Mouse (Mus musculus) urinary bladder, adult 18-20 months (tissue): ENCODE results near the gene Ccdc155.
"Not testable (repeated sequence)": the region's sequence is repeated elsewhere in the genome, so short reads cannot be mapped to it uniquely, and the experiment has no call there.

Source experiments
- DNase-seq, 2 experiments: peaks; one replicate each; pipeline ENCODE4 v3.0.0; 2022; ENCODE audit warnings: low spot score in 2 of 2, mixed read lengths in 2 of 2

Gene Ccdc155

DNA sequence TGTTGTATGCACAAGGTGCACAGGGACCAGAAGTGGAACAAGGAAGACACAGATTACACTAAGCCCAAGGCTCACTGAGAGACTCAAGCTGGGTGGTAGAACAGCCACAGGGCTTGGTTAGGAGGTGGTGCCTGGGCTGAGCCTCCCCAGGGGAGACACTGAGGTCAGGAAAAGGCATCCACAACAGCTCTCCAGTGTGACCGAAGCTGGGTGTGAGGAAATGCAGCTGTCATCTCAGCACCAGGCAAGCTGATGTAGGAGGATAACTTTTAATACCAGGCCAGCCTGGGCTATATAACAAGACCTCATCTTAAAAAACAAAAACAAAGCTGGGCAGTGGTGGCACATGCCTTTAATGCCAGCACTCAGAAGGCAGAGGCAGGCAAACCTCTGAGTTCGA lies 13.5 kb downstream of the Ccdc155 start:
- DNase-seq: no peak

DNA sequence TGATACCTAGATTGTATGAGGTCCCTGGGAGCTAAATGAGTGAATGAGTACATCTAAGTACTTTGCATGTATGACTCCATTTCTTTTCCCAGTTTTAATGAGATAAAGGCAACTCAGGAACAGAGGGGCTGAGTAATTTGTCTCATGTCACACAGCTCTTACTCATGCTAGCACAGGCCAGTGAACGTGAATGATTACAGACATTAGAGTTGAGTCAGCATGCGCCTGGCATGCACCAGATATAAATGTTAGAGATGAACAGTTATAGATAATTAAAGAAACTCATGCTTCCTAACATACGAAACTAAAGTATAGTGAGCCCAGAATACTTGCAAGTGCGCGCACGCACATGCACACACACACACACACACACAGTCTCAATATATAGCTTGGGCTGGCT lies 14.5 kb downstream of the Ccdc155 start:
- no peak for DNase-seq

DNA sequence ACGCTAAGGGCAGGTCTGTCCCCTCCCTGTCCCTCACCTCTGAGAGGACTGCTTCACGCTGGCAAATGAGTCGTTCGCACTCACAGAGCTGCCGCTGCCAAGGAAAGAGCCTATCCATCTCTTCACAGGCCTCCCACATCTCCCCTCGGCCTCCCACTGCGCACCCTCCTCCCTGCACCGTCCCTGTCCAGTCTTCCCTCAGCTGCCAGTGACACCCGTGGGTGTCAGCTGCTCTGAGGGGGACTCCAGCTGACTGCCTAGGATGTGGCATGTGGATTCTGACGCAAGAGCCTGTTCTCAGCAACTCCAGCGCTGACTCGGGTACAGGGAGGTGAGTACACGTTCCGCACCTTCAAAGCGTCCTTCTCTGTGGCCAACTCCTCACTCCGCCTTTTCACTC lies 15.1 kb downstream of the Ccdc155 start:
- DNase-seq: no peak

DNA sequence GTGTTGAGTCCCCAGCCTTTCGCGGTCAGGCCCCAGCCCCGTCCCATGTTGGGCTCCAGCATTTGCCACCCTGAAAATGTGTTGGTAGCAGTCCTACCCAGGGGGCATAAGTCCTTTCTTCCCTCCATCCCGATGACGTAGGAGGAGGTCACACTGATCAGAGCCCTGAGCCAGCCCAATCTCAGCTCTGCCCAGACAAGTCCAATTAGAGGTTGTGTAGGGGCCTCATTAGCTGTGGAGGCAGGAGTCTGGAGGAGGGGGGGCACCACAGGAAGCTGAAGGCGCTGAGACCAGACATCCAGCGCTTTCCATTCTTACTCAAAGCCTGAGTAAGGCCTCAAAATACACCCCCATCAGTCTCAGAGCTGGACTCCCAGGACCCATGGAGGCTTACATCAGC lies 18.8 kb downstream of the Ccdc155 start:
- no peak for DNase-seq

DNA sequence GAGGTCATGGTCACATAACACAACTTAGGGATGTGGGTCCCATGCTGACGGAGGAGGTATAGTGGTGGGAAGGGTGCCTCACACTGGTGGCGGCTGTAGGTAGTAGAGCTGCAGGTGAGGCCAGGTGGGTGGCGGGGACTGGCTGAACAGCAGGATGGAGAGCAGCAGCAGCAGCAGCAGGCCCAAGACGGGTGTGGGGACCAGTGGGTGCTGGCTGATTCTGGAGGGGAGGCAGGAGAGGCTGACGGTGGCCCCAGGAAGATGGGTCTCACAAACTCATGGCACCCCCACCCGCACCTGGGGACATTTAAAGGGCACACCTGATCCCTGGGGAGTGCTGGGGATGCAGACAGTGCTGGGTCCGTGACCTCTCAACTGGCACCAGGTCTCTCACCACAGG lies 21.0 kb downstream of the Ccdc155 start:
- DNase-seq: no peak

DNA sequence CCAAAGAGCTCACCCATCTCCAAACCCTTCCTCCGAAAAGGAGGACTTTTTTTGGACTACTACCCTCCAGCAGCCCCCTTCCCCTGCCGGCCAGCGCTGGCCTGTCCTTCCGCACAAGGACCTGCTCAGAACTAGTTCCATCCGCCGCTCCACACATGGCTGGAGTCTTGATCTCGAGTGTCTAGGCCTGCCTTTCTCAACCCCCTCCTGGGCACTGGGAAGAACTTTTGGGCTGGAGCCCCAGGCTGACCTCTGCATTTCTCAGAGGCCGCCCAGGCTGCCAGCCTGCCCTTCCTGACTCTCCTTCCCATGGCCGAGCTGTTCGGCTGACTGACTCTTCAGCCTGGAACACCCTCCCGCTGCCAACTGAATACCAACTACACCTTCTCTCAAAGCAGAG lies 22.1 kb downstream of the Ccdc155 start:
- DNase-seq: no peak

DNA sequence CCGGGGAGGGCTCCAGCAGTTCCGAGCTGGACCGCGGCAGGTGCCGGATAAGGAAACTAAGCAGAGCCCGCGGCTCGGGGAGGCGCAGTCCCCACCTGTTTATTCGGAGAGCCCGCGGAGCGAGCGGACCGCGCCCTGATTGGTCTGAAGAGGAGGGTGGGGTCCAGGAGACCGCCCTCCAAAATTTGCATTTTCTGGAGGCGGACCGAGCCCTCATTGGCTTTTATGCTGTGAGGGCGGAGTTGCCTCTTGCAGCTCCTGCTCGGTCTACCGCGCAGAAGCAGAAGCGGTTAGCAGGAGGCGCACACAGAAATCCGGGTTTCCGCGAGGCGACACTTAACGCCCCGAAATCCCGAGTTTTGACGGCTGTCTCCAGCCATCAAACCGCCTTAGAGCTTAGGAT lies 22.5 kb downstream of the Ccdc155 start:
- peak; percentile 76 to 88 for DNase-seq

DNA sequence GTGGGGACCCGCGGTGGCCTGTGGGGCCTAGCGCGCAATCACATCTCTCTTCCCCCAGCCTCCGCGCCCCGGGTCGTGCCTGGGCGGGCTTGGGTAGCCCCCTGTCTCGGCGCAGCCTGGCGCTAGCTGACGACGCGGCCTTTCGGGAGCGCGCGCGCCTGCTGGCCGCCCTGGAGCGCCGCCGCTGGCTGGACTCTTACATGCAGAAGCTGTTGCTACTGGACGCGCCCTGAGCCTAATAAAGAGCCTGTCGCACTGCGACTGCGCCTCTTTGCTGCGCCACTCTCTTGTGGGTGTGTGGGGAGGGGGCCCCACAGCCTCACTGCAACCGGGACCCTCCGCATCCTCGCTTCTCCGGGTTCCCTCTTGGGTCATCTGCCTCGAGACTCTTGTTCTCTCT lies 23.2 kb downstream of the Ccdc155 start:
- DNase-seq: no peak

DNA sequence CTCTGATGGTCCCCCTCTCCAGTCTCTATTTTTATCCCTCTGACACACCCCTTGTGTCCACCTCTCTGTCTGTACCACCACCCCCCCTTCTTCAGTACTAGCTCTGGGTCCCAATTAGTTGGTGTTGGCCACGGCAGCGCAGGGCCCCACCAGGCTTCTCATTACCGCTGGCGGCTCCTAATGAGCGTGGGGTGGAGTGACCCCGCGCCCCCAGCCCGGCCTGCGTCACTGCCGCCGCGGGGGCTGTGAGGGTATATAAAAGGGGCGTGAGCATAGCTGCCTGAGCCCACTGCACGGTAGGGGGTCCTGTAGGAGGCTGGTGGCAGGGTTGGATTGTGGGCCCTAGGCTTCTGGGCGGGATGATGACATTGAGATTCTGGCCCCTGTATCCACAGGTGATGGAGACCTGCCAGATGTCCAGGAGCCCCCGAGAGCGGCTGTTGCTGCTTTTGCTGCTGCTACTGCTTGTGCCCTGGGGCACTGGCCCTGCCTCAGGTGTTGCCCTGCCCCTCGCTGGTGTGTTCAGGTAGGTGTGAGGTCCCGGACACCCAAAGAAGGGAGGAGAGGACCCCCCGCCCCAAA lies 23.7 kb downstream of the Ccdc155 start, which contains the start of gene Pth2:
Pth2 (plus strand) TSS at position 100 of the 582 bp plus-strand sequence.
- DNase-seq: no peak

DNA sequence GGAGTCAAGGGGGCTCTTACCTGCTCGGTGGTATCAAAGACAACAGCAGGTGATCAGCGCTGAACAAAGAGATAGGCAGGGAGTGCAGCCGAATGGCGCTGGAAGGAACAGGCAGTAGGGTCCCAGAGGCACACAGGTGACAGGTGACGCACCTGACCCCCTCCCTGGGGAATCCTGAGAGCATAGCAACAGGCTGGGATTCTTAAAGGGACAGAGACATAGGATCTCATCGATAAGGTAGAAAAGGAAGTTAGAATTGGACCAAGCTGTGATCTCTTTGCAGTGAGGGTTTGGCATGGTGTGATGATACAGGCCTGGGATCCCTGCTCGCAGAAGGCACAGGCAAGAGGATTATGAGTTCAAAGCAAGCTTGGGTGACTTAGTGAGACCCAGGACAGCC lies 25.2 kb downstream of the Ccdc155 start, which contains the start of gene Gfy:
Gfy (minus strand) TSS at position 101 of the 400 bp plus-strand sequence.
- no peak for DNase-seq

DNA sequence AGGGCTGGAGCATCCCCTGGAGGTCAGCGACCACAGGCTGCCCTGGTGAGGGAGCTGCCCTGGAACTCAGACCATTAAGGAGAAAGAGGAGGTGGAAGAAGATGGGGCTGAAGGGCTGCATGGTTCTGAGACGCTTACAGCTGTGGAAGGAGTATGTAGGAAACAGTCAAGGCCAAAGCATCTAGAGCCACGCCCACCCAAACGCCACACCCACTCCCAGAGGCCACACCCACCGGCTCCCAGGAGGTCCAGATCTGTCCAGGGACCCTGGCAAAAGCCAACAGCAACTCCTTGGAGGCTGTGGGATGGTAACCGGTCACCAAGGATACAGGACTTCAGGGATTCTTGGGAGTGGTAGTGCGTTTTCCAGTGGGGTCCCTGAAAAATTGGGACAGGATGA lies 26.1 kb downstream of the Ccdc155 start:
- no peak for DNase-seq

DNA sequence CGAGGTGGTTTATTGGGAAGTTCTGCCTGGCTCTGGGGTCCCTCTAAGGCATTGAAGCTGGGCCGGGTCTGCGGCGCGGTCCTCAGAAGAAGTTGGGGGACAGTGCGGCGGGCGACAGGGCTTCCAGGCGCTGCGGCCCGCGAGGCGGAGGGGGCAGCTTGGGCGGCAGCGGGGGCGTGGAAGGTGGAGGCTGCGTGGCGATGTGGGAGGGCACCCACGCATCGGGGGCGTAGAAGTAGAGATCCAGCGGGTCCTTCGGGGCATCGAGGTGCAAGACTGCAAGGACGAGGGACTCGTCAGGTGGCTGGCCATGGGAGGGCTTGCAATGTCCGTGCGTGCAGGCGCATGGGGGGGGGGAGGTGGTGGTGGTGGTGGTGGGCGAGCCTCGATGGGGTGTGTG lies 28.3 kb downstream of the Ccdc155 start:
- no peak for DNase-seq

DNA sequence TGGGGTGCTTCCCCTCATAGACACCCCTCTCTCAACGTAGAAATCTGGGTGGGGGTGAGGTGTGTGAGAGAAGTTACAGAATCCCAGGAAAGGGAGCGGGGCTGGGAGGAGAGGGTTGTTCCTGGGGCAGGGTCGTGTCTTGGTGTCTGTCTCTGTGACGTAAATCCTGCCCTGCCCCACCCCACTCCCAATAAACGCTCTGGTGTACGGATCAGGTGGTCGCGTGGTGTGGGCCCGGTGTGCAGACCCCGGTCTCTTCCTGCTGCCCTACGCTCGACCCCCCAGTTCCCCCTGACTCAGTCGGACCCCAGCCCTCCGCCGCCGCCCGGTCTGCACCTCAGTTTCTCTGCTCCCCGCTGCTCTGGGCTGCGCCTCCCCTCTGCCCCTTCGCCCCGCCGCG lies 28.8 kb downstream of the Ccdc155 start:
- DNase-seq: no peak

DNA sequence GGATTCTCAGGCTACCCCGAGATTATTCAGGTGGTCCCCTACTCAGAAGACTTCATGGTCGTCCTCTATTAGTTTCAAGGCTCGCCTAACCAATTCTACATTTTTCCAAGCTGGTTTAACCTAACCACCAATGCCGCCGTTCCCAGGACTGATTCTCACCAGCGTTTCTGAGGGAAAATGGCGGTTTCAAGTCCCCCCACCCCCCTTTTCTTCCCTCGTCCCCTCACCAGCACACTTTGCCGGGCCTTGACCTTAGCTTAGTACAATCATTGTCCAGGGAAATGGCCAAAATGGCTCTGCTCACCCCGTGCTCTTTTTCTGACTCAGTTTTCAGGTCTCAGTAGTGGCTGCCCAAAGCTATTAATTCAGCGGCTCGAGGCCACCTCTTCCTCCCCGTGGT lies 29.3 kb downstream of the Ccdc155 start:
- DNase-seq: no peak

DNA sequence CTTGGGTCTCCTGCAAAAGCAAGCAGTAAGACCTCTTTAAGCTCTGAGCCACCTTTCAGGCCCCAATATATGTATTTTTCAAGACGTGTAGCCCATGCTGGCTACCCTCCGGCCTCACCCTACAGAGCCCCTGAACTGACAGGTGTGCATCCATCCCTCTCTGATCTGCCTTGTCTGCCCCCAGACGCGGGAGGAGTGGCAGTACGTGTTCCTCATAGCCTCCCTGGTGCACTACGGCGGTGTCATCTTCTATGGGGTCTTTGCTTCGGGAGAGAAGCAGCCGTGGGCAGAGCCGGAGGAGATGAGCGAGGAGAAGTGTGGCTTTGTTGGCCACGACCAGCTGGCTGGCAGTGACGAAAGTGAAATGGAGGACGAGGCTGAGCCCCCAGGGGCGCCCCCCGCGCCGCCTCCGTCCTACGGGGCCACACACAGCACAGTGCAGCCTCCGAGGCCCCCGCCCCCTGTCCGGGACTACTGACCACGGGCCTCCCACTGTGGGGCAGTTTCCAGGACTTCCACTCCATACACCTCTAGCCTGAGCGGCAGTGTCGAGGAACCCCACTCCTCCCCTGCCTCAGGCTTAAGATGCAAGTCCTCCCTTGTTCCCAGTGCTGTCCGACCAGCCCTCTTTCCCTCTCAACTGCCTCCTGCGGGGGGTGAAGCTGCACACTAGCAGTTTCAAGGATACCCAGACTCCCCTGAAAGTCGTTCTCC lies 30.0 kb downstream of the Ccdc155 start:
- no peak for DNase-seq

DNA sequence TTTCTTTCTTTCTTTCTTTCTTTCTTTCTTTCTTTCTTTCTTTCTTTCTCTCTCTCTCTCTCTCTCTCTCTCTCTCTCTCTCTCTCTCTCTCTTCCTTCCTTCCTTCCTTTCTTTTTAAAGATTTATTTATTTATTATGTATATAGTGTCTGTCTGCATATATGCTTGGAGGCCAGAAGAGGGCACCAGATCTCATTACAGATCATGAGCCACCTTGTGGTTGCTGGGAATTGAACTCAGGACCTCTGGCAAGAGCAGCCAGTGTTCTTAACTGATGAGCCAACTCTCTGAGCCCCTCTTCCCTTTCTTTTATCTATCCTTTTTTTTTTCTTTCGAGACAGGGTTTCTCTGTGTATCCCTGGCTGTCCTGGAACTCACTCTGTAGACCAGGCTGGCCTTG lies 30.9 kb downstream of the Ccdc155 start:
- DNase-seq: not testable (repeated sequence)

DNA sequence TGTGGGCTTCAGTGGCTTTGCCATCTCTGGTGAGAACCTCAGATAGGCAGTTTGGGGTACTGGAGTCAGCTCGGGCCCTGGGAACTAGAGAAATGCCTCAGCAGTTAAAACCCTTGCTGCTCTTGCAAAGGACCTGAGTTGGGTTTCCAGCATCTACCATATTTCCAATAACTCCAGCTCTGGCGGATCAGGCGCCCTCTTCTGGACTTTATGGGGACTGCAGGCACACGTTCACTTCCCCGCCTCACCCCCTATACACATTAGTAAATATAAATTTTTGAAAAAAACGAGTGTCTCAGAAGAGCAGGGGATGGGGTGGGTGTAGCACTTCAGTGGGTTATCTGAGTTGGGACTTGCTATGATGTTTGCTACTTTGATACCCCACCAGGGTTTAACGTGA lies 31.7 kb downstream of the Ccdc155 start:
- no peak for DNase-seq

DNA sequence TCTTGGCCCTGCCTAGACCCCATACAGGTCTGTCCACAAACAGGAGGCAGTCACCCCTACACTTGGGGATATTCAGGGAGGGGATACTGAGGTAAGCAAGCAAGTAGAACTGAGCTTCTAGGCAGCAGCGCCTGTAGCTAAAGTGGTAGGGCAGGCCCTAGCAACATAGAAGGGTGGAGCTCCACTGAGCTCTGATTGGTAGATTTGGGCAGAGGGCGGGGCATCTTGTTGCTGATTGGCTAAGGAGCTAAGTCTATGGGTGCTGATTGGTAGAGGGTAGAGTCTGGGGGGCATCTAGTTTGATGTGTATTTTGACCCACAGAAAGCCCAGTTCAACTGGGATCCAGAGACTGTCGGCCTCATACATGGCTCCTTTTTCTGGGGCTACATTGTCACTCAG lies 35.2 kb downstream of the Ccdc155 start:
- DNase-seq: no peak

DNA sequence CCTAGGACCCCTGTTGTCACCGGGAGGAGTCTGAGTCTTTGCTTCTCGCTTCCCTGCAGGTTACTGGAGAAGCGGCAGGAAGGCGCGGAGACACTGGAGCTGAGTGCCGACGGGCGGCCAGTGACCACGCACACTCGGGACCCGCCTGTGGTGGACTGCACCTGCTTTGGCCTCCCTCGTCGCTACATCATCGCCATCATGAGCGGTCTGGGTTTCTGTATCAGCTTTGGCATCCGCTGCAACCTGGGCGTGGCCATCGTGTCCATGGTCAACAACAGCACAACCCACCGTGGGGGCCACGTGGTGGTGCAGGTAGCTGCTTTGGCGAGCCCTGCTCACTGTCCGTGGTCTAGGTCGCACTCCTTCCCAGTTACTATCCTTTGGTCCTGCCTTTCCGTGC lies 36.0 kb downstream of the Ccdc155 start:
- DNase-seq: no peak

DNA sequence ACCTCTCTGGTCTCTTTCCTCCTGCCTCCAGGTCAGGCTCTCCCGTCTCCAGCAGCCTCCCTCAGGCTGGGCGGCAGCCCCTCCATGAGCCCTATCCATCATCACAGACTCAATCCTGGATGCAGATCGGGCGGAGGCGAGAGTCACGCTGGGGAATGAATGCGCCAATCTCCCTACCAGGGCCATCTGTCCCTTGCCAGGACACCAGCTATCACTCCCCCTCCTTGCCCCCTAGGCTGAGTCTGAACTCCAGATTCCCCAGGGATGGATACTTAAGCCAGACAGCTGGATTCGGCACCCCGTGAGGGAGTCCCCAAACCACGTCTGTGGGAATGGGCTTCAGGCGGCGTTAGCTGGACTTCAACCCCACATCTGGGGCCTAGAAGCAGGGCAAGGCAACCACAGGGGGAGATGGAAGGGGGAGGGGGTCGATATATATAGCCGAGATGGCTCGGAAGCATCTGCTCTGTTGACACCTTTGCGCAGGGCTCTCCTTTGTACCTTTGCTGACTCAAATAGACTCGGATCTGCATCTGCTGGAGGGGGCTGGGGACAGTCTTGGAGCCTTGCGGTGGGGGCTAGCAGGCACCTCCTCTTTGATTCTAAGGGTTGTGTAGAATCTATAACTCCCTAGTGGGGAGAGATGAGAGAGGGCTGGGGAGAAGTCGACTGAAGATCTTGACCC lies 36.8 kb downstream of the Ccdc155 start:
- DNase-seq: no peak

DNA sequence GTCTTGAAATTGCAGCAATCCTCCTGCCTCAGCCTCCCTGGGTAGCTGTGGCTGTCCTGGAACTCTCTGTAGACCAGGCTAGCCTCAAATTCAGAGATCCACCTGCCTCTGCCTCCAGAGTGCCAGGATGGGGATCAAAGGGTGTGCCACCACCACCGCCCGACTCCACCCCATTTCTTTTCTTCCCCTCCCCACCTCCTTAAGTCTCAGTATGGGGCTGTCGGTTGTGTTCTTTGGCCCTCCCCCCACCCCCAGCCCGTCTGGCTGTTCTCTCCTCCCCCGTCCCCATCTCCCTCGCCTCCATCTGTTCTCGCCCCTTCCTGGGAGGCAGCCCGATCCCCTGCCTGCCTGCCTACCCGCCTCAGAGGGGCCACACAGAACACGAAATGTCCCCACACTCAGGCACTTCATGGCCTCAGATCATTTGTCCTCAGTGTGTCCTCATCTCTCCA lies 37.7 kb downstream of the Ccdc155 start:
- no peak for DNase-seq

DNA sequence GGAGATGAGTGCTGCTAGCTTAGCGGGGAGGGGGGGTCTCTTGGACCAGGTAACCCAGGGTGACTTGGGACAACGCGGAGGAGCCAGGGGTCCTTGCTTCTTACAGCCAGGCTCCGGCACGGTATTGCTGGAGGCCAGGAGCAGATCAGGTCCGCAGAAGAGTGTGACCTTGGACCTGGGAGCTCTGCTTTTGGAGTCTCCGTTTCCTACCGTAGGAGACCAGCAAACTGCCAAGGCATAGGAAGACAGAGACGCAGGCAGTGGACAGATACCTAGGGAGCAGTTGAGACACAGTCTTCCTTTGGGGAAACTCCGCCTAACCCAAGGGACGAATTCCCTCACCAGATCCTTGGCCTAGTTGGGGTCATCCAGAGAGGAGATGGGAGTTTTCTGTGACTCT lies 39.0 kb downstream of the Ccdc155 start:
- no peak for DNase-seq

DNA sequence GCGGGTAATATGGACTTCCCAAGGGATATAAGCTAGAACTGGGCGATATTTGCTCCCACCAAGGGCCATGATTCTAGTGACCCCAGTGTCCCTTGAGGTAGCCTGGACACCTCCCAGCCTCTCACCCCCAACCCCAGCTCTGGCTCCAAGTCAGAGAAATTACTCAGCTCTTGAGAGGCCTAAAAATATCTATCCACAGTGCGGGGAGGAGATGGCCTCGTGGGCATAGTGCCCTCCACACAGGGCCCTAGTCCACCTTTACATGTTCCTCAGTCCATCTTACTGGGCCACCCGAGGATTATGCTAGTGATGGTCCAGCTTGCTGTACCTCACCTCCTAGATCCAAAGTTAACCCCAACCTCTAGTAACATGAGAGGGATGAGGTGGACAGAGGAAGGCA lies 39.9 kb downstream of the Ccdc155 start:
- no peak for DNase-seq
